Mouse (Mus musculus) mature B cell (primary cell): ENCODE results near the gene Klhl34.

ENCODE experiments used
- in situ Hi-C: fragments of 300-500 bp; cut with MboI; formaldehyde crosslinking; loops from 2 replicates; pipeline ENCODE4 v1.14.3; 2019

The Klhl34 gene

DNA sequence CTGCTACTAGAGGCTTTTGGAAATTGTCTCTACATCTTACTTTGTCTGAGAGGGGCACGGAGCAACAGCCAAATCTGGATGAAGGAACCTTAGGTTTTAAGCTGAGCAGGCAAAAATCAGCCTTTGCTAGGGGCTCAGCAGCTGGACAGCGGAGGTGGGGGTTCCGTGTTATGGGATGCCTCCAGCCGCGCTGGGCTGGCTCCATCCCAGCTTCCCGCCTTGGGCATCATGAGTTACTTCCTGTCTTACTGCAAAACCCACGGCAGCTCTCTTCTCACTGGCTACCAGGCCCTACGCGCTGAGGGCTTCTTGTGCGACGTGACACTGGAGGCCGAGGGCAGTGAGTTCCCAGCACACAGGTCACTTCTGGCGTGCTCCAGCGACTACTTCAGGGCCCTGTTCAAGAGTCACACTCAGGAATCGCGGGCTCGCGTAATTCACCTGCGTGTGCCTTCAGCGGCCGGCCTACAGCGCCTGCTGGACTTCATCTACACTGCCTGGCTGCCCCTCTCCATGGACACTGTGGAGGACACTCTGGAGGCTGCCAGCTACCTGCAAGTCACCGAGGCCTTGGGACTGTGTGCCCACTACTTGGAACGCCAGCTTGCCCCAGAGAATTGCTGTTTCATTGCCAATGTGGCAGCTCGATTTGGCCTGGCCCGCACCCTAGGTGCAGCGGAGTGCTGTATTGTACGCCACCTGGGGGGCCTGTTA, at the start of gene Klhl34:
TSS of gene Klhl34 (plus strand) at position 229 of the 714 bp plus-strand sequence.
- in situ Hi-C loops, result no loop called here

DNA sequence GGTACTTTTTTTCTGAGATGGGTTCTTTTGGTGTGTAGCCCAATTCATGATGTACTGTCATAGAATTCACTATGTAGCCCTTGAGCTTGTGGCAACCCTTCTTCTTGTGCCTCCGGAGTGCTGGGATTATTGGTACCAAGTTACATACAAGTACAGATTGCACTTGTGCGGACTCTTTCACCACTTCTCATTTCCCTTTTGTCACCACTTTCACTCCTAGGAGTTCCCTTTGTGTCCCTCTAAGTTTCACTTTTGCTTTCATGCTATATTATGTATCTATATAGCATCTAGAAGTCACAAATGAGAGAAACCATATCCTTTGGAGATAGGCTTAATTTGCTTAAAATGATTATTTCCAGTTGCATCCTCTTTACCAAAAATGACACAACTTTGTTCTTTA, 16.6 kb upstream of the Klhl34 start:
- in situ Hi-C loops, result no loop called here

DNA sequence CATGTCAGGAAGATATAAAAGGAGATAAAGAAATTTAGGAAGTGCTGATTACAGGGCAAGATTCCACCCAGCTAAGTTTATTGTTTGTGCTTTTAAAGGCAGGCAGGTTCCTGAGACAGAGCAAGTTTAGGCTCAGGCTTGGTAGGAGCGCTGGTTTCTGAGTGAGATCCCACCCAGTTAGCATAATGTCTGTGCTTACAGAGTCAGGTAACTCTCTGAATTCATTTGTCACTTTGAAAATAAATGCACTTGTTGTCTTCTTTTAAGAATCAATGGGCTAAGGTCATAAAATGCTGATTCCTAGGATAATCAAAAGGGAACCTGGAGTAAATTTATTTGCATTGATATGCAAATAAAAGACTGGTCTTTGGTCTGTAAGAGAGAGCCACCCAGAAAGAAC, 8.5 kb upstream of the Klhl34 start:
- in situ Hi-C loops, result no loop called here

DNA sequence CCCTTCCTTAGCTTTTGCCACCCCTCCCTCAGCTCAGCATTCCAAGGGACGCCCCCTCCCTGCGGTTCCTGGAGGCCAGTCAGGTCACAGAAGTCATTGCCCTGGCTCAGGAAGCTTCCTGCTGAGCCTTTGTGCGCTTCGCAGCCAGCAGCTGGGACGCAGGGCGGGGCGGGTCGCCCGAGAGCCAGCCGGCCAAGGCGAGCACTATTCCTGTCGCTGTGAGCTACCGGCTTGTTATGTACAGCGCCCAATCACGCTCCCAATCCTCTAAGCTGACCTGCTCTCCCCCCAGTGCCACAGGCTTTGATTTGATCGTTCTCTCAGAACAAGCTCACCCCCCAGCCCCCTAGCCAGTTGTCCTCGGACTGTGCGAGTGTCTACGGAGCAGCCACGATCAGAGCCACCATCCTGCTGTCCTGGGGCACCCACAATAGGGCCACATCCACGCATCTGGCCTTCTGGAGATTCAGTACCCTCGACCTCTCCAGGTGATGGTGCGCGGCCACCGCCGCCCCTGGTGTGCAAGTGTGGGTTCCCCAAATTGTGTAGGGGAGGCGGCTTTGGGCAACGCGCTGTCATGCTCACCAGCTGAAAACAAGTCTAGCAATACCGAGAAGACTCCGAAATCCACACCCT, 546 bp upstream of the Klhl34 start:
- in situ Hi-C loops, result no loop called here

DNA sequence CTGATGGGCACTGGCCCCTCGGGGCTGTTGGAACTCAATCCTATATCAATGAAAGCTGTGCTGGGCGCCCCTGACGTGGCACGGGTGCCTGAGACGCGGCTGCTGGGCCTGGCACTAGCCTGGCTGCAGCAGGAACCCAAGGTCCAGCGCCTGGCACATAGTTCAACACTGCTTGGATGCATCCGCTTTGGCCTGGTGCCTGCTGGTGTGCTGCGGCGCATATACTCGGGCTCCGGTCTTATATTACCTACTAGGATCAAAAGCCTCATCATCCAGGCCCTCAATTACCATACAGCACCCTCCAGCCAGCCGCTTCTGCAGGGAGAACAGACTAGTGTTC, 656 bp downstream of the Klhl34 start:
- in situ Hi-C loops, result no loop called here

DNA sequence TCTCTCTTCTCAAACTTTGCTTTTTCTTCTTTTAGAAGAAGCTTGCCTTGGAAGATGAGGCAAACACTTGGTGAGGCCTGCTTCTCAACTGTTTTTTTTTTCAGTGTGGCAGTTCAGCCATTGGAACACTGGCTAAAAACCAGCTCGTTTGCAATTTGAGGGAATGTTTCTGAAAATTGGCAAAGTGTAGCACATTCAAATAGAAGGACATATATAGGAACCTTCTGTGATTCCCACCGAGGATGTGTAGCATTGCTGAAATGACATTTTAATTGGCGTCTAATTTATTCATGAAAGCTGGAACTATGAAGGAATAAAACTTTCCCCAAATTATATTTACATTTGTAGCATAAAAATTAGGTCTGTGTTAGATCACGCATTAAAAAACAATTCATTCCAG, 11.7 kb downstream of the Klhl34 start:
- in situ Hi-C loops, result no loop called here
